Mouse (Mus musculus): ENCODE data around the gene Dnajb14. TPM values are rescaled to one million over a fixed set of nuclear protein-coding genes. Genes with fewer than 3 reads are reported as not detected.
"Not testable (repeated sequence)": the region's sequence is repeated elsewhere in the genome, so short reads cannot be mapped to it uniquely, and the experiment has no call there.

Dnajb14 gene
- polyA plus RNA-seq, 1 experiment from 2014 or later, result 10.4 TPM

DNA sequence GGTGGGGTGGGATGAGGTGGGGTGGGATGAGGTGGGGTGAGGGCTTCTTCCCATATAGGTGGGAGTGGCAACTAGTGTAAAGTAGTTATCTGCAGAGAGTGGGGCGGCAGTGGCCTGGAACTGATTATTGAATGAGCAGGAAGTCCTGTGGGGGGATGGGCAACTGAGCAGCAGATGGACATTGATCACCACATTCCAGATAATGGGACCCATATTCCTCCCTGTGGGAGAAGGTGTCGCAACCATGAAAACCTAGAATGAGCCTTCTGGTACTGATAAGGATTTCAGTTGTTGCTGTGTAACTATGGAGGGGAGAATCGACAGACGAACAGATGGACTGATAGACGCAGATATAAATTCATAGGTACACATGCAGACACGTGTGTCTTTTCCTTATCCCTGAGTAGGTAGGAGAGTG, 76.3 kb downstream of the Dnajb14 start:
- ATAC-seq (ENCODE audit: insufficient number of reproducible peaks, low FRiP score, low TSS enrichment, low read depth) (no peak), DNase-seq (ENCODE audit: low spot score) (no peak)
- no peaks in the 10 kb centered on the region for H3K4me1 ChIP-seq (ENCODE audit: control insufficient read depth, insufficient read depth, low read length)
- H3K36me3 ChIP-seq (ENCODE audit: control insufficient read depth, insufficient read depth, low read length), result no peaks in the 10 kb centered on the region
- no peaks in the 10 kb centered on the region for H3K27me3 ChIP-seq (ENCODE audit: control insufficient read depth, insufficient read depth, low read length)
- no peak overlapping the region for H3K4me3 ChIP-seq (ENCODE audit: low read depth, low read length)
- no peak overlapping the region for H3K4me2 ChIP-seq (ENCODE audit: low read depth, severe bottlenecking)
- WGBS, result 56% methylated on average over 6 of the region's 6 CpGs
- no peak overlapping the region for H3K27ac ChIP-seq (replicated peaks; ENCODE audit: low read depth, low read length)
- H3K9ac ChIP-seq (ENCODE audit: low read length), result no peak overlapping the region
- no peaks in the 10 kb centered on the region for H3K9me3 ChIP-seq (ENCODE audit: control insufficient read depth, low read length)

- Histone ChIP-seq H3K36me3 (ENCODE audit: control insufficient read depth, insufficient read depth, low read length) (no peaks in the 10 kb centered on the region), H3K9ac (ENCODE audit: low read length) (no peak overlapping the region), H3K27me3 (ENCODE audit: control insufficient read depth, insufficient read depth, low read length) (no peaks in the 10 kb centered on the region), H3K4me2 (ENCODE audit: low read depth, severe bottlenecking) (no peak overlapping the region), H3K4me3 (ENCODE audit: low read depth, low read length) (no peak overlapping the region), H3K4me1 (ENCODE audit: control insufficient read depth, insufficient read depth, low read length) (no peaks in the 10 kb centered on the region), H3K27ac (replicated peaks; ENCODE audit: low read depth, low read length) (no peak overlapping the region), H3K9me3 (ENCODE audit: control insufficient read depth, low read length) (no peaks in the 10 kb centered on the region)
- DNase-seq (ENCODE audit: low spot score), result no peak
- ATAC-seq (ENCODE audit: insufficient number of reproducible peaks, low FRiP score, low TSS enrichment, low read depth), result no peak
- WGBS, result 92% methylated on average over 3 of the region's 3 CpGs
These were observed 79.4 kb downstream of the Dnajb14 start for GRCm38 (mm10) chr3:137946827-137947226.

GRCm38 (mm10) chr3:137947525-137947924, 80.0 kb downstream of the Dnajb14 start:
- 88% methylated on average over 4 of the region's 4 CpGs for WGBS

DNA sequence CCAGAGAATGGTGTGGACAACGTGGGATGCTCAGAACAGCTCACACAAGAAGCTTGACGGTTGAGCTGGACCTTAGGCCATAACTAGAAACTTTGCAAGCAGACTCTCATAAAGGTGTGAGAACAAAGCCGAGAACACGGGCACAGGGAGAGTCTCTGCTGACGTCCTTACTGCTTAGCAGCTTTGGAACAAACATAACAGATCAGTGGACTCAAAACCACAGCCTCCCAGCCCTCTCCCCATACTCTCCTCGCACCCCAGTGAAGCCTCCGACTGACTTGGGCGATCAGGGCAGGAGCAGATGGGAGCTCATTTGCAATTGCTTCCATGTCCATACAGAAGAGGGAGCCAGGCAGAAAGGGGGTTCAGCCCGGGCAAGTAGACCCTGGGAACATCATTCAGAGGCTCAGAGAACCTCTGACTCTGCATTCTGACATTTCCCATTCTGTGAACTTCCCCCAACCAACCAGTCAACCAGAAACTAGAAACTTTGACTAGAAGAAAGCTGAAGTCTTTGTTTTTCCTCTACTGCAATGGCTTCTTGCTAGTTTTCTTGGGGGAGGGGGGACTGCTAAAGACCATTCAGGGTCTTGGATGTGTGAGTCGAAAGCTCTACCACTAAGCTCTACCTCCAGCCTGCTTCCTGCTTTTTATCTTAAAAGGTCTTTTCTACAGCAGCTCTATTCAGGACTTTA, 82.9 kb downstream of the Dnajb14 start:
- no peak for ATAC-seq (ENCODE audit: insufficient number of reproducible peaks, low FRiP score, low TSS enrichment, low read depth)
- no peaks in the 10 kb centered on the region for H3K9me3 ChIP-seq (ENCODE audit: control insufficient read depth, low read length)
- H3K36me3 ChIP-seq (ENCODE audit: control insufficient read depth, insufficient read depth, low read length), result no peaks in the 10 kb centered on the region
- no peak overlapping the region for H3K27ac ChIP-seq (replicated peaks; ENCODE audit: low read depth, low read length)
- WGBS, result 79% methylated on average over 10 of the region's 10 CpGs
- no peak overlapping the region for H3K4me3 ChIP-seq (ENCODE audit: low read depth, low read length)
- 0 out of 2 replicates have a peak, but pooled peaks cover 5% of the 10 kb centered on the region for H3K4me1 ChIP-seq (ENCODE audit: control insufficient read depth, insufficient read depth, low read length)
- no peaks in the 10 kb centered on the region for H3K27me3 ChIP-seq (ENCODE audit: control insufficient read depth, insufficient read depth, low read length)
- no peak overlapping the region for H3K9ac ChIP-seq (ENCODE audit: low read length)
- DNase-seq (ENCODE audit: low spot score), result no peak
- H3K4me2 ChIP-seq (ENCODE audit: low read depth, severe bottlenecking), result no peak overlapping the region

More at GRCm38 (mm10) chr3:137947525-137947924, 80.0 kb downstream of the Dnajb14 start:
- H3K4me3 ChIP-seq (ENCODE audit: low read depth, low read length), result no peak overlapping the region
- ATAC-seq (ENCODE audit: insufficient number of reproducible peaks, low FRiP score, low TSS enrichment, low read depth) (no peak), DNase-seq (ENCODE audit: low spot score) (no peak)
- H3K27me3 ChIP-seq (ENCODE audit: control insufficient read depth, insufficient read depth, low read length), result no peaks in the 10 kb centered on the region
- no peaks in the 10 kb centered on the region for H3K9me3 ChIP-seq (ENCODE audit: control insufficient read depth, low read length)
- H3K9ac ChIP-seq (ENCODE audit: low read length), result no peak overlapping the region
- no peaks in the 10 kb centered on the region for H3K36me3 ChIP-seq (ENCODE audit: control insufficient read depth, insufficient read depth, low read length)
- H3K4me2 ChIP-seq (ENCODE audit: low read depth, severe bottlenecking), result no peak overlapping the region
- H3K27ac ChIP-seq (replicated peaks; ENCODE audit: low read depth, low read length), result no peak overlapping the region
- H3K4me1 ChIP-seq (ENCODE audit: control insufficient read depth, insufficient read depth, low read length), result 0 out of 2 replicates have a peak, but pooled peaks cover 2% of the 10 kb centered on the region

DNA sequence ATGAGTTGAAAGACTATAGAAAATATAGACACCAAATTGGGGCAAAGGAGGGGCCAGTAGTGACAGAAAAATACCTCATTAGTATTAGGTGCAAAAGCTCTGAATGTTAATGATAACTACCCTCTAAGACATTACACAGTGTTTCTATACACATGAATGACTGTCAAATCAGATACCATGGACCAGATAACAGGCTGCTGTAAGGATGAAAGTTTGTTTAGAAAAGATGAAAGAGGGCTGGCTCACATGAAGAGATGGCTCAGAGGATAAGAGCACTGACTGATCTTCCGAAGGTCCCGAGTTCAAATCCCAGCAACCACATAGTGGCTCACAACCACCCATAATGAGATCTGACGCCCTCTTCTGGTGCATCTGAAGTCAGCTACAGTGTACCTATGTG, 83.8 kb downstream of the Dnajb14 start:
- WGBS, result 90% methylated on average over 3 of the region's 3 CpGs
- H3K27me3 ChIP-seq (ENCODE audit: control insufficient read depth, insufficient read depth, low read length); H3K36me3 ChIP-seq (ENCODE audit: control insufficient read depth, insufficient read depth, low read length); DNase-seq (ENCODE audit: low spot score); H3K4me2 ChIP-seq (ENCODE audit: low read depth, severe bottlenecking); H3K4me3 ChIP-seq (ENCODE audit: low read depth, low read length); ATAC-seq (ENCODE audit: insufficient number of reproducible peaks, low FRiP score, low TSS enrichment, low read depth); H3K27ac ChIP-seq (replicated peaks; ENCODE audit: low read depth, low read length); H3K9me3 ChIP-seq (ENCODE audit: control insufficient read depth, low read length); H3K4me1 ChIP-seq (ENCODE audit: control insufficient read depth, insufficient read depth, low read length); H3K9ac ChIP-seq (ENCODE audit: low read length): not testable (repeated sequence)

- Histone ChIP-seq H3K27me3 (ENCODE audit: control insufficient read depth, insufficient read depth, low read length) (no peaks in the 10 kb centered on the region), H3K9me3 (ENCODE audit: control insufficient read depth, low read length) (no peaks in the 10 kb centered on the region), H3K27ac (replicated peaks; ENCODE audit: low read depth, low read length) (no peak overlapping the region), H3K4me3 (ENCODE audit: low read depth, low read length) (no peak overlapping the region), H3K4me2 (ENCODE audit: low read depth, severe bottlenecking) (no peak overlapping the region), H3K36me3 (ENCODE audit: control insufficient read depth, insufficient read depth, low read length) (no peaks in the 10 kb centered on the region), H3K9ac (ENCODE audit: low read length) (no peak overlapping the region), H3K4me1 (ENCODE audit: control insufficient read depth, insufficient read depth, low read length) (0 out of 2 replicates have a peak, but pooled peaks cover 5% of the 10 kb centered on the region)
- DNase-seq (ENCODE audit: low spot score) (no peak), ATAC-seq (ENCODE audit: insufficient number of reproducible peaks, low FRiP score, low TSS enrichment, low read depth) (peak; percentile 19; the same call in 1 of the 2 replicates)
- 26% methylated on average over 7 of the region's 7 CpGs for WGBS
These were observed 84.3 kb downstream of the Dnajb14 start for GRCm38 (mm10) chr3:137951819-137952218.

- H3K4me1 ChIP-seq (ENCODE audit: control insufficient read depth, insufficient read depth, low read length), result 0 out of 2 replicates have a peak, but pooled peaks cover 5% of the 10 kb centered on the region
- H3K36me3 ChIP-seq (ENCODE audit: control insufficient read depth, insufficient read depth, low read length), result no peaks in the 10 kb centered on the region
- H3K27ac ChIP-seq (replicated peaks; ENCODE audit: low read depth, low read length), result no peak overlapping the region
- H3K9ac ChIP-seq (ENCODE audit: low read length), result no peak overlapping the region
- no peak overlapping the region for H3K4me3 ChIP-seq (ENCODE audit: low read depth, low read length)
- H3K27me3 ChIP-seq (ENCODE audit: control insufficient read depth, insufficient read depth, low read length), result no peaks in the 10 kb centered on the region
- no peak overlapping the region for H3K4me2 ChIP-seq (ENCODE audit: low read depth, severe bottlenecking)
- H3K9me3 ChIP-seq (ENCODE audit: control insufficient read depth, low read length), result no peaks in the 10 kb centered on the region
- ATAC-seq (ENCODE audit: insufficient number of reproducible peaks, low FRiP score, low TSS enrichment, low read depth) (peak; percentile 69; the same call in 1 of the 2 replicates), DNase-seq (ENCODE audit: low spot score) (no peak)
- 64% methylated on average over 4 of the region's 4 CpGs for WGBS
These were observed 84.9 kb downstream of the Dnajb14 start for GRCm38 (mm10) chr3:137952225-137952913.

GRCm38 (mm10) chr3:137952914-137953880, 85.7 kb downstream of the Dnajb14 start:
- Histone ChIP-seq H3K36me3 (ENCODE audit: control insufficient read depth, insufficient read depth, low read length) (no peaks in the 10 kb centered on the region), H3K4me3 (ENCODE audit: low read depth, low read length) (no peak overlapping the region), H3K9ac (ENCODE audit: low read length) (no peak overlapping the region), H3K27me3 (ENCODE audit: control insufficient read depth, insufficient read depth, low read length) (no peaks in the 10 kb centered on the region), H3K4me1 (ENCODE audit: control insufficient read depth, insufficient read depth, low read length) (0 out of 2 replicates have a peak, but pooled peaks cover 5% of the 10 kb centered on the region), H3K9me3 (ENCODE audit: control insufficient read depth, low read length) (no peaks in the 10 kb centered on the region), H3K4me2 (ENCODE audit: low read depth, severe bottlenecking) (no peak overlapping the region), H3K27ac (replicated peaks; ENCODE audit: low read depth, low read length) (no peak overlapping the region)
- 66% methylated on average over 14 of the region's 14 CpGs for WGBS
- ATAC-seq (ENCODE audit: insufficient number of reproducible peaks, low FRiP score, low TSS enrichment, low read depth), result 0 out of 2 replicates have a peak, but pooled peaks have one; percentile 15
- peak; percentile 56 for DNase-seq (ENCODE audit: low spot score)
